Mouse (Mus musculus) heart, embryonic 15.5 days (tissue): ENCODE data around the gene Zfp428. TPM values are rescaled to one million over a fixed set of nuclear protein-coding genes. Genes with fewer than 3 reads are reported as not detected.

Experiments used
- ATAC-seq: fragments of 200-750 bp; cut with Nextera tagmentation; replicated peaks from 2 replicates; pipeline ENCODE4 v1.8.0; 2017; ENCODE audit warnings: low read depth, moderate TSS enrichment; ENCODE audit not compliant: insufficient number of reproducible peaks, insufficient read depth, low FRiP score
- H3K27ac ChIP-seq: fragments of 300-500 bp; sonication (generic); 2 replicates; pipeline ENCODE4 v1.5.1; 2015; ENCODE audit warnings: mild to moderate bottlenecking, inconsistent platforms
- H3K27me3 ChIP-seq: fragments of 300-500 bp; sonication (generic); 2 replicates; pipeline ENCODE4 v1.6.1; 2015; ENCODE audit warnings: inconsistent platforms
- H3K36me3 ChIP-seq: fragments of 300-500 bp; sonication (generic); 2 replicates; pipeline ENCODE4 v1.6.1; 2015; ENCODE audit warnings: mild to moderate bottlenecking, inconsistent platforms
- H3K4me1 ChIP-seq: fragments of 300-500 bp; sonication (generic); replicated peaks from 2 replicates; pipeline ENCODE4 v1.6.1; 2015; ENCODE audit warnings: inconsistent platforms
- H3K4me2 ChIP-seq: fragments of 300-500 bp; sonication (generic); 2 replicates; pipeline ENCODE4 v1.6.1; 2015; ENCODE audit warnings: inconsistent platforms, mild to moderate bottlenecking, moderate library complexity
- H3K4me3 ChIP-seq: fragments of 300-500 bp; sonication (generic); 2 replicates; pipeline ENCODE4 v1.5.1; 2015; ENCODE audit warnings: mild to moderate bottlenecking, inconsistent platforms
- H3K9ac ChIP-seq: fragments of 300-500 bp; sonication (generic); 2 replicates; pipeline ENCODE4 v1.6.1; 2015; ENCODE audit warnings: mild to moderate bottlenecking, inconsistent platforms
- H3K9me3 ChIP-seq: fragments of 300-500 bp; sonication (generic); replicated peaks from 2 replicates; pipeline ENCODE4 v1.6.1; 2016; ENCODE audit warnings: inconsistent platforms
- WGBS: fragments of 180-500 bp; shearing (Covaris S2); methylation state at CpG from one replicate; pipeline ENCODE4 v1.1.7; 2015; ENCODE audit warnings: mixed read lengths; 5-methylcytosine and 5-hydroxymethylcytosine counted together
- polyA plus RNA-seq: library from polyadenylated mRNA; unstranded; fragments of >200 nt; fragmentation: Nextera tagmentation; extraction: Ambion mirVana; gene quantifications from 2 replicates; pipeline ENCODE4 v1.2.1, GENCODE M21; 2015

Gene Zfp428
- polyA plus RNA-seq, 1 experiment from 2014 or later, result 37.5 TPM

DNA sequence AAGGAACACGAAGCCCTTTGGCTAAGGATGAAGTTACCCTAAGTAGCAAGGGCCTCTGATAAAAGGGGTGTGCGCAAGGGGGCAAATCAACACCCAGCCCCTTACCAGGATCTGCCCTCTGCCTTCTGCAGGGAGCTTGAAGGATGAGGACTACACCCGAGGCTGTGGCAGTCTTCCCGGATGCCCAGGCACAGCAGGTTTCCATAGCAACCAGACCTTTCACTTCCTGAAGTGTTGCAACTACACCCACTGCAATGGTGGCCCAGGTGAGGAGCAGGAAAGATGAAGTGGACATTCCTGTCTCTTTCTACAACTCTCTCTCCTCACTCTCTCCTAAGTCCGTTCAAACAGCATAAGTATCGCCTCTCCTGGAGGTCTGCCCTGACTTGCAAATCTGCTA is 34.4 kb upstream of the Zfp428 start:
- no peaks in the 10 kb centered on the region for H3K4me1 ChIP-seq
- 76% methylated on average over 6 of the region's 6 CpGs for WGBS
- no peak for ATAC-seq
- H3K27ac ChIP-seq, result no peak overlapping the region
- no peaks in the 10 kb centered on the region for H3K27me3 ChIP-seq
- no peak overlapping the region for H3K4me2 ChIP-seq
- no peak overlapping the region for H3K9ac ChIP-seq
- no peaks in the 10 kb centered on the region for H3K36me3 ChIP-seq
- H3K4me3 ChIP-seq, result no peak overlapping the region
- no peaks in the 10 kb centered on the region for H3K9me3 ChIP-seq

DNA sequence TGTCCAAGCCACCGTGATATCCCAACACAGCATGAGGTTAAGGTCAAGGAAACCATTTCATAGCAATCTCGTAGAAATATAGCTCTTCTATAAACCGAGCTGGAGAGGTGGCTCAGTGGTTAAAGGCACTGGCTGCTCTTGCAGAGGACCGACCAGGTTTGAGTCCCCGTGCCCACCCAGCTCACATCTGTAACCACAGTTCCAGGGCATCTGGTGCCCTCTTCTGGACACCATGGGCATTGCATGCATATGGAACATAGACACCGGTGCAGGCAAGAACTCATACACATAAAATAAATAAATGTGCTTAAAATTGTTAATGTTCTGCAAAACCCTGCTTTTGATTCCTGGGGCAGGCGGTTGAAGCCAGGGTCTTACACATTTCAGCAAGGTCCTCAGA is 33.9 kb upstream of the Zfp428 start:
- Histone ChIP-seq H3K4me1 (no peaks in the 10 kb centered on the region), H3K9ac (no peak overlapping the region), H3K27ac (no peak overlapping the region), H3K36me3 (no peaks in the 10 kb centered on the region), H3K4me3 (no peak overlapping the region), H3K4me2 (no peak overlapping the region), H3K9me3 (no peaks in the 10 kb centered on the region), H3K27me3 (no peaks in the 10 kb centered on the region)
- WGBS, result 77% methylated on average over 7 of the region's 7 CpGs
- ATAC-seq, result no peak

DNA sequence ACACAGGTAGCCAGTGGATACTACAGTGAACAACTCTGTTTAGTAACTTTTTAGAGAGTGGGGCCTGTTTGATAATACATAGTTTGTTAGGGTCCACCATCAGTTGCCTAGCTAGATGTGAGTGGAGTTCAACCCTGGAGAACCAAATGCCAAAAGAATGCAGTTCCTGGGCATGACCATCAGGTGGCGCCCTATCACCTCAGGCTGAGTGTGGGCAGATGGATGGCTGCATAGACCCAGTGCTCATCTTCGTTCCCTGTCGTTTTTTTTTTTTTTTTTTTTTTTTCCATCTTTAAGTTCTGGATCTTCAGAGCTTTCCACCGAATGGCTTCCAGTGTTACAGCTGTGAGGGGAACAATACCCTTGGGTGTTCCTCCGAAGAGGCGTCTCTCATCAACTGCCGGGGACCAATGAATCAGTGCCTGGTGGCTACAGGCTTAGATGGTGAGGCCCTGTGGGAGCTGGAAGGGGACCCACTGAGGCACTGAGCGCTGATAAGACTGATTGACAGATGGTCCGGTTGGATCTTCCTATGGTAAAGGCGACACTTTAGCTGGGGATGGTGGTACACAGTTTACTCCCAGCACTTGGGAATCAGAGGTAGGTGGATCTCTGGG is 32.8 kb upstream of the Zfp428 start:
- Histone ChIP-seq H3K4me1 (no peaks in the 10 kb centered on the region), H3K4me2 (no peak overlapping the region), H3K4me3 (no peak overlapping the region), H3K9ac (no peak overlapping the region), H3K9me3 (no peaks in the 10 kb centered on the region), H3K27ac (no peak overlapping the region), H3K36me3 (no peaks in the 10 kb centered on the region), H3K27me3 (peaks cover 7% of the 10 kb centered on the region; the same call in 1 of the 2 replicates)
- 53% methylated on average over 10 of the region's 10 CpGs for WGBS
- ATAC-seq, result no peak

DNA sequence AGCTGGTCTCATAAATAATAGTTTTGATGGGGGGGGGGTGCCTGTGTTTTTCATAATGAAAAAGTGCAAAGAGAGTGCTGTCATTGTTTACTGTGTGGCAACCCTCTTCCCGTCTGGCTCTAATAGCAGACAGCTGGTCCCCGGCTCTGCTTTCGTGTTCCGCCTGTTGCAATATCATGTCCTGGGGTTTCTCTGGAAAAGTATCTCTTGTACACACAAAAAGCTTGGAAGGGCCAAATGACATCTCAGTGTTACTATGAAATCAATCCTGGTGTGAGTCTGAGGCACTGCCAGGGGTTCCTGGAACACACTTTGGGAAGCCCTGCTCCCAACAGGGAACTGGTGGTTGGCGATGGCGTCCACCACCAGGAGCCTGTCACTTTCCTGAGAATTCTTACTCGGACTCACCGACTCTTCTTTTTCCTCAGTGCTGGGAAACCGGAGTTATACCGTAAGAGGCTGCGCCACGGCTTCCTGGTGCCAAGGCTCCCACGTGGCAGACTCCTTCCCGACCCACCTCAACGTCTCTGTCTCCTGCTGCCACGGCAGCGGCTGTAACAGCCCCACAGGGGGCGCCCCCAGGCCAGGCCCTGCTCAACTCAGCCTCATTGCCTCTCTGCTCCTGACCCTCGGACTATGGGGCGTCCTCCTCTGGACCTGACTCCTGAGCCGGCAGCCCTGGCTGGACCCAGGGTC is 31.8 kb upstream of the Zfp428 start:
- no peaks in the 10 kb centered on the region for H3K4me1 ChIP-seq
- no peaks in the 10 kb centered on the region for H3K9me3 ChIP-seq
- H3K4me3 ChIP-seq, result no peak overlapping the region
- H3K36me3 ChIP-seq, result no peaks in the 10 kb centered on the region
- H3K4me2 ChIP-seq, result no peak overlapping the region
- H3K9ac ChIP-seq, result no peak overlapping the region
- no peak for ATAC-seq
- WGBS, result 46% methylated on average over 21 of the region's 21 CpGs
- peaks cover 15% of the 10 kb centered on the region; the same call in 1 of the 2 replicates for H3K27me3 ChIP-seq
- H3K27ac ChIP-seq, result no peak overlapping the region

DNA sequence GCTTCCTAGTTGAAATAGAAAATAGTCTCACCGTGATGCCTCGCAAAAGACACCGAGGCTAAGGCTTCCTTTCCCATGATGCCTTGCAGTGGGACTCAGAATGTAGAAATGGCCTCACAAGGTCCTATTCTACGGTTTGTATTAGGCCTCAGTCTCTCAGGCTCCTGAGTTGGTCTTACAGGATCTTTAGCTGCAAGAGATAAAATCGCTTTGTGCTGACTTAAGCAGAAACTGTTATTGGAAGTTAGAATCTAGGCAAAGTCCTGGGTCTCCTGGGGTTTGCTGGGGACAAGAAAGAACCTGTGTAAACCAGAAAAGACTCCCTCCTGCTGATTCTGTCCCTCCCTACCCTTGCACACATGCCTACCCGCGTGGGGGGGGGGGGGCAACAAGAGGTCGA is 30.5 kb upstream of the Zfp428 start:
- Histone ChIP-seq H3K36me3 (no peaks in the 10 kb centered on the region), H3K9ac (no peak overlapping the region), H3K4me1 (peaks cover 5% of the 10 kb centered on the region), H3K27ac (no peak overlapping the region), H3K9me3 (no peaks in the 10 kb centered on the region), H3K4me3 (no peak overlapping the region), H3K27me3 (peaks cover 29% of the 10 kb centered on the region), H3K4me2 (no peak overlapping the region)
- no peak for ATAC-seq
- WGBS, result 76% methylated on average over 8 of the region's 8 CpGs

DNA sequence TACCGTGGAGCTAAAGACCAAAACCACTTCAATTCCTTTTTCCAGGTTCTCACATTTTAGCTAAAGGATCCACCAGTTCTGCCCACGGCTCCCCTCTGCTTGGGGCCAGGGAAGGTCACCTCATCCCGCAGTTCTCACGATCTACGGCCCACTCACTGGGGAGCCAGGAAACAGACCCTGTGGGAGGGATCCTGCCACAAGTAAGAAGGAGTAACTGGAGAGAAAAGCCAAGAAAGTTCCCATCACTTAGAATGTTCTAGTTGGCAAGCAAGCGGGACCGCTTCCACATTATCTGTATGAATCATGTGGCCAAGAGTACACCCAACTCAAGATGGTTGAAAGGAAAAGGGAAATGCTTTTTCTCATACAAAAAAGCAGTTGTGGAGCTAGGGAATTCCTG is 29.9 kb upstream of the Zfp428 start:
- peaks cover 34% of the 10 kb centered on the region for H3K27me3 ChIP-seq
- peaks cover 9% of the 10 kb centered on the region for H3K4me1 ChIP-seq
- H3K4me3 ChIP-seq, result no peak overlapping the region
- H3K9ac ChIP-seq, result no peak overlapping the region
- no peaks in the 10 kb centered on the region for H3K9me3 ChIP-seq
- H3K27ac ChIP-seq, result no peak overlapping the region
- WGBS, result 76% methylated on average over 7 of the region's 7 CpGs
- no peak for ATAC-seq
- H3K4me2 ChIP-seq, result no peak overlapping the region
- no peaks in the 10 kb centered on the region for H3K36me3 ChIP-seq

DNA sequence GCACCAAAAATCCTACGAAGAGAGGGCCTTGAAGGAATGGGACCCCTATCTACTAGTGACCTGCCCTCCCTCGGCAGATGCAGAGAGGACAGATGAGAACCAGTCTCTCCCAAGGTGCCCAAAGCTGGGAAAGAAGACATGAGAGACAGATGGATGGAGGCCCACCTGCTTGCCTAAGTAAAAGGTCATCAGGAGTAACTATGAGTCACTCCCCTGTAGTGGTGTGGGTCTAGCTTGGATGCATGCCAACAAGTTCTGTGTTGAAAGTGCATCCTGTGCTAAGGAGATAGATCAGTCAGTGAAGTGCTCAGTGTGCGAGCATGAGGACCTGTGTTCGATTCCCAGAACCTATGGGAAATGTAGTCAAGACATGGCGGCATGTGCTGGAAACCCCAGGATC is 27.9 kb upstream of the Zfp428 start:
- Histone ChIP-seq H3K4me1 (peaks cover 14% of the 10 kb centered on the region), H3K9me3 (no peaks in the 10 kb centered on the region), H3K27ac (no peak overlapping the region), H3K4me2 (no peak overlapping the region), H3K9ac (no peak overlapping the region), H3K4me3 (no peak overlapping the region), H3K36me3 (no peaks in the 10 kb centered on the region), H3K27me3 (peaks cover 52% of the 10 kb centered on the region)
- no peak for ATAC-seq
- 66% methylated on average over 5 of the region's 5 CpGs for WGBS

DNA sequence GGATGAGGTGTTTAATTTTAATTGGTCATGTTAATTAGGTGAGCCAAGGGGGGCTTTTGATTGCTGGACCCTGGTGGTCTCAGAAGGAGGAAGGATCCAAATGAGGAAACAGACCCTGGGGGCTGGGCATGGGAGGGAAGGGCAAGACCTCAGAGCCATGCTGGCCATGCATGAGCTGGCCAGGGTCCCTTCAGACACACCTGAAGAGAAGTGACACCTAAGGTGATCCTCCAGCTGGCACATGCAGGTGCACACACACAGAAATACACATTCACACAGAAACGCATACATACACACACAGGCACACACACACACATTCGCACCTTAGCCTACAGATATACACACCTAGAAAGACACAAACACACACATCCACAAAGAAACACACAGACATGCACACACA is 27.1 kb upstream of the Zfp428 start:
- Histone ChIP-seq H3K27ac (no peak overlapping the region), H3K9ac (no peak overlapping the region), H3K4me3 (no peak overlapping the region), H3K27me3 (peaks cover 60% of the 10 kb centered on the region), H3K4me1 (peaks cover 14% of the 10 kb centered on the region), H3K9me3 (no peaks in the 10 kb centered on the region), H3K36me3 (no peaks in the 10 kb centered on the region), H3K4me2 (no peak overlapping the region)
- ATAC-seq, result no peak
- 91% methylated on average over 2 of the region's 2 CpGs for WGBS

DNA sequence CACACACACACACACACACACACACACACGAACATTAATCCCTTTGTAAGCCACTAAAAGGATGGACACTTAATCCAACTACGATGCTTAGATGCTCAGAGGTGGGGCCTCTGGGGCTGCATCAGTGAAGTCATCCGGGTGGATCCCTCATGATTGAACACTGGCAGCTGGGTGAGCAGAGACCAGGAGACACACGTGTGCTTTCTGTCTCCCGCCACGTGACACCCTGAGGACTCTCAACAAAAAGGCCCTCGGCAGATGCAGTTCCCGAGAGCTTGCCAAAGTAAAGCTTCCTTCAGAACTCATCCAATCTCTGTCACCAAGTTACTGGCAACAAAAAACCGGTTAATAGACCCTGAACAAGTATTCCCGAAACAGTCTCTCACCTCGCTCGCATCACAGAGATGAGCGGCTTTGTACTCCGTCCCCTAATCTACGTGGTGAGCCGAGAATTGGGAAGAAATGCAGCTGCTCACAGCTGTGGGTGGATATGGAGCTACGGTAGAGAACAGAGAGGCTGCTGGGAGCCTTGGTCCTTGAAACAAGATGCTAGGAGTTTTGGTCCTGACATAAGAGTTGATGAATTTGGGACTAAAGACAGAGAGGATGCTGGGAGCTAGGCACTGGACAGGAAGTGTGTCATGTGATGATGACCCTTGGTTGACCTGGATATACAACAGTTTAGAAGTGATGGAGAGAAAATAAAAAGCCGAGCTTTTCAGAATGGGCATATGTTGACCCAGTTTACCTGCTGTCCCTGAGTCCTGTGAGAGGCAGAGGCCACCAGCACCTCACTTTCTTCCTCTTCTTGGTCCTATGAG is 26.5 kb upstream of the Zfp428 start:
- peaks cover 64% of the 10 kb centered on the region for H3K27me3 ChIP-seq

DNA sequence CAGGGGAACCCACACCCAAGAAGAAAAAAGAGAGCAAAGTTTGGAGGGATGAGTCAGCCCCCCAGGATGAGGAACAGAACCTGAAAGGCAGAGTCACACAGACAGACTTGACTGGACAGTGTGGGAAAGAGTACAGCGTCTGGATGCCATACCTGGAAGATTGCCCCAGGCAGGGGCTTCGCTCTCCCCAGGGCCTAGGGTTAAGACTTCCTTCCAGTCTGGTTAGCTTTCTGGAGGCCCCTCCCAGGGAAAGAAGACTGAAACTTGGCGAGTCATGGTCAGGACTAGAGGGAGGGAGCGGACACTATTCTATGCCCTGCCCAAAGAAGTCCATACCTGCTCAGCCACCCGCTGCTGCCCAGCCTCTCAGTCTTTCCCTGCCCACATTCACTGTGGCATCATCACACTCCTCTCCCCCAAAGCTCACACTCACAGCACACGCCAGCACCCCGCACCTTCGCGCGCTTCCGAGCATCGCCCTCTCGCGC is 25.8 kb upstream of the Zfp428 start:
- Histone ChIP-seq H3K4me1 (peaks cover 14% of the 10 kb centered on the region), H3K36me3 (no peaks in the 10 kb centered on the region), H3K9ac (no peak overlapping the region), H3K4me2 (peak overlapping the region; percentile 91), H3K27ac (no peak overlapping the region), H3K27me3 (peaks cover 69% of the 10 kb centered on the region), H3K4me3 (peak overlapping the region; percentile 62), H3K9me3 (no peaks in the 10 kb centered on the region)
- 0 out of 2 replicates have a peak, but pooled peaks have one; percentile 3 for ATAC-seq
- WGBS, result 11% methylated on average over 14 of the region's 14 CpGs

More for the DNA sequence above, 26.5 kb upstream of the Zfp428 start:
- Histone ChIP-seq H3K27ac (no peak overlapping the region), H3K4me1 (peaks cover 14% of the 10 kb centered on the region), H3K4me2 (no peak overlapping the region), H3K9me3 (no peaks in the 10 kb centered on the region), H3K36me3 (no peaks in the 10 kb centered on the region), H3K9ac (no peak overlapping the region), H3K4me3 (peak overlapping the region; percentile 62; the same call in 1 of the 2 replicates)
- no peak for ATAC-seq
- WGBS, result 55% methylated on average over 18 of the region's 18 CpGs

DNA sequence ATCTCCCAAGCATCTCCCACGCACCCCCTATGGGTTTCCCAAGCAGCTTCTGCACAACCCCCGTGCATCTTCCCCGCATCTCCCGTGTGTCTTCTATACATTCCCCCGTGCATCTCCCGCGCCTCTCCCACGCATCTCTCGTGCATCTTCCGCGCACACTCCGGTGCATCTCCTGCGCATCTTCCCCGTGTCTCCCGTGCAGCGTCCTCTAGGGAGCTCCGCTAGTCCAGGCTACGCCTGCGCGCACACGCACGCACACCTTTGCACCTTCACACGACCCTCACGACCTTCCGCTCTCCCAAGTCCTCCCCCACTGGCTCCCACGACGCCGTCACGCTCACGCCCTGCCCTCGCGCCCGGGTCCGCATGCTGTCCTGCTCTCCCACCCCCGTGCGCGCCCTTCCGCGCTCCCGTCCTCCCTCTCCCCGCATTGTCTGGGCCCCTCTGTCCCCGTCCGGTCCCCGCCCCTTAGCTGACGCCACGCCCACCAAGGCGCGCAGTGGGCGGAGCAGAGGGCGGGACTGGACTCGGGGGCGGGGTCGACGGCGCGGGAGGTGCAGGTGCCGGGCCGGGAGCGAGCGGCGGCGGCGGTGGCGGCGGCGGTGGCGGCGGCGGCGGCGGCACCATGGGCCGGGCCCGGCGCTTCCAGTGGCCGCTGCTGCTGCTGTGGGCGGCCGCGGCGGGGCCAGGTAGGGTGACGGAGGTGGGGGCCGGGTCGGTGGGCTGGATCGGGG is 25.2 kb upstream of the Zfp428 start, which contains the start of gene Cadm4:
TSS of gene Cadm4 (plus strand) at position 550 of the 734 bp plus-strand sequence.
- Histone ChIP-seq H3K36me3 (no peaks in the 10 kb centered on the region), H3K9ac (peak within 1 kb of the TSS; percentile 58), H3K27me3 (peaks cover 69% of the 10 kb centered on the region), H3K27ac (no peak within 1 kb of the TSS), H3K9me3 (no peaks in the 10 kb centered on the region), H3K4me3 (peak within 1 kb of the TSS; percentile 62), H3K4me1 (peaks cover 14% of the 10 kb centered on the region), H3K4me2 (peak within 1 kb of the TSS; percentile 91)
- under 1% methylated on average over 78 of the region's 83 CpGs for WGBS
- ATAC-seq, result peak; percentile 77
